Mouse (Mus musculus) myocyte (in vitro differentiated cells): ENCODE measurements around the gene Col4a1.
A peak's percentile ranks its signal among the peaks of the same experiment; 100 is the strongest.

ENCODE experiments used
- E2F4 ChIP-seq: IDR thresholded peaks from one replicate; pipeline ENCODE4 v1.6.1; 2011; ENCODE audit warnings: mild to moderate bottlenecking, control low read depth, moderate library complexity; ENCODE audit not compliant: insufficient read depth
- MAX ChIP-seq: IDR thresholded peaks from one replicate; pipeline ENCODE4 v1.6.1; 2011; ENCODE audit warnings: low read depth, mild to moderate bottlenecking, control low read depth
- MYOG ChIP-seq, 3 experiments: IDR thresholded peaks; one replicate each; pipeline ENCODE4 v1.6.1; 2011; ENCODE audit warnings: control low read depth in 2 of 3, low read depth in 2 of 3, mild to moderate bottlenecking in 2 of 3; ENCODE audit not compliant: insufficient read length in 2 of 3, control insufficient read depth in 1 of 3, insufficient read depth in 1 of 3
- POLR2A ChIP-seq: IDR thresholded peaks from one replicate; pipeline ENCODE4 v1.6.1; 2011; ENCODE audit warnings: low read depth, mild to moderate bottlenecking, control low read depth, moderate library complexity; ENCODE audit not compliant: insufficient read length
- SRF ChIP-seq: IDR thresholded peaks from one replicate; pipeline ENCODE4 v1.6.1; 2011; ENCODE audit warnings: low read depth; ENCODE audit not compliant: control insufficient read depth, insufficient read length
- TCF3 ChIP-seq: IDR thresholded peaks from one replicate; pipeline ENCODE4 v1.6.1; 2011; ENCODE audit warnings: low read depth, control low read depth; ENCODE audit not compliant: insufficient read length
- USF1 ChIP-seq: IDR thresholded peaks from one replicate; pipeline ENCODE4 v1.6.1; 2011; ENCODE audit warnings: low read depth, mild to moderate bottlenecking, control low read depth, moderate library complexity

GRCm38 (mm10) chr8:11183611-11184031, 129.0 kb downstream of the Col4a1 start:
- no peak for TF ChIP-seq POLR2A
- no peak for TF ChIP-seq MAX
- TF ChIP-seq SRF = no peak
- no peak for TF ChIP-seq E2F4
- no peak for TF ChIP-seq USF1
- TF ChIP-seq TCF3 = peak; percentile 38
- TF ChIP-seq MYOG (IDR thresholded peaks at IDR 0.05; ENCODE audit: control insufficient read depth in 1 of 3, insufficient read depth in 1 of 3, insufficient read length in 2 of 3, low read depth in 2 of 3) = peak in 2 of 3 experiments; percentile 74 to 83
